Mouse (Mus musculus) stomach, embryonic 14.5 days (tissue): ENCODE measurements around the gene Numa1. TPM values are rescaled to one million over a fixed set of nuclear protein-coding genes. Genes with fewer than 3 reads are reported as not detected.

Experiments used
- ATAC-seq: fragments of 200-750 bp; cut with Nextera tagmentation; 2 replicates; pipeline ENCODE4 v1.8.0; 2017; ENCODE audit warnings: low read depth, moderate TSS enrichment; ENCODE audit not compliant: insufficient number of reproducible peaks, insufficient read depth, low FRiP score
- H3K27ac ChIP-seq: fragments of 300-500 bp; sonication (generic); 2 replicates; pipeline ENCODE4 v1.5.1; 2014; ENCODE audit warnings: mild to moderate bottlenecking, low read length, moderate library complexity, mixed read lengths
- H3K27me3 ChIP-seq: fragments of 300-500 bp; sonication (generic); 2 replicates; pipeline ENCODE4 v1.6.1; 2014; ENCODE audit warnings: low read length, control low read depth, mixed read lengths; ENCODE audit not compliant: control insufficient read depth, insufficient read depth
- H3K36me3 ChIP-seq: fragments of 300-500 bp; sonication (generic); 2 replicates; pipeline ENCODE4 v1.6.1; 2014; ENCODE audit warnings: mild to moderate bottlenecking, control low read depth, low read length, moderate library complexity, mixed read lengths; ENCODE audit not compliant: control insufficient read depth, insufficient read depth
- H3K4me1 ChIP-seq: fragments of 300-500 bp; sonication (generic); 2 replicates; pipeline ENCODE4 v1.6.1; 2014; ENCODE audit warnings: low read length, control low read depth, mixed read lengths; ENCODE audit not compliant: control insufficient read depth, insufficient read depth
- H3K4me2 ChIP-seq: fragments of 300-500 bp; sonication (generic); replicated peaks from 2 replicates; pipeline ENCODE4 v1.6.1; 2014; ENCODE audit warnings: low read depth, low read length, control low read depth
- H3K4me3 ChIP-seq: fragments of 300-500 bp; sonication (generic); 2 replicates; pipeline ENCODE4 v1.5.1; 2014; ENCODE audit warnings: low read depth, low read length, control low read depth
- H3K9ac ChIP-seq: fragments of 300-500 bp; sonication (generic); replicated peaks from 2 replicates; pipeline ENCODE4 v1.6.1; 2014; ENCODE audit warnings: low read depth, mild to moderate bottlenecking, control low read depth, low read length, moderate library complexity, mixed read lengths
- H3K9me3 ChIP-seq: fragments of 300-500 bp; sonication (generic); 2 replicates; pipeline ENCODE4 v1.6.1; 2016; ENCODE audit warnings: low read depth, low read length, control low read depth; ENCODE audit not compliant: control insufficient read depth
- WGBS: fragments of 180-500 bp; shearing (Covaris S2); extraction: QIAGEN DNeasy Blood & Tissue Kit; methylation state at CpG from one replicate; pipeline ENCODE4 v1.1.7; 2014; 5-methylcytosine and 5-hydroxymethylcytosine counted together
- polyA plus RNA-seq: library from polyadenylated mRNA; unstranded; fragments of >200 nt; fragmentation: Nextera tagmentation; extraction: Ambion mirVana; gene quantifications from 2 replicates; pipeline ENCODE4 v1.2.1, GENCODE M21; 2014

Numa1 gene
- polyA plus RNA-seq, 1 experiment from 2014 or later: 99.7 TPM

- Histone ChIP-seq H3K4me2 (peak overlapping the region; percentile 57), H3K27me3 (no peaks in the 10 kb centered on the region), H3K4me3 (peak overlapping the region; percentile 74; the same call in 1 of the 2 replicates), H3K36me3 (no peaks in the 10 kb centered on the region), H3K9ac (no peak overlapping the region), H3K27ac (peak overlapping the region; percentile 100; the same call in 1 of the 2 replicates), H3K9me3 (no peaks in the 10 kb centered on the region), H3K4me1 (peaks cover 25% of the 10 kb centered on the region)
- WGBS: 46% methylated on average over 2 of the region's 2 CpGs
- ATAC-seq: no peak
Measured at GRCm38 (mm10) chr7:101971721-101972120, 37.8 kb downstream of the Numa1 start.

GRCm38 (mm10) chr7:101973730-101974129, 39.8 kb downstream of the Numa1 start:
- Histone ChIP-seq H3K27me3 (no peaks in the 10 kb centered on the region), H3K4me2 (no peak overlapping the region; the same call in 1 of the 2 replicates), H3K27ac (no peak overlapping the region), H3K4me3 (no peak overlapping the region), H3K36me3 (no peaks in the 10 kb centered on the region), H3K9me3 (no peaks in the 10 kb centered on the region), H3K4me1 (peaks cover 23% of the 10 kb centered on the region), H3K9ac (no peak overlapping the region)
- no peak for ATAC-seq
- 53% methylated on average over 3 of the region's 3 CpGs for WGBS

GRCm38 (mm10) chr7:101974505-101974904, 40.6 kb downstream of the Numa1 start:
- Histone ChIP-seq H3K36me3 (no peaks in the 10 kb centered on the region), H3K27me3 (no peaks in the 10 kb centered on the region), H3K9ac (no peak overlapping the region), H3K9me3 (no peaks in the 10 kb centered on the region), H3K4me3 (no peak overlapping the region), H3K4me1 (peaks cover 18% of the 10 kb centered on the region), H3K27ac (peak overlapping the region; percentile 2; the same call in 1 of the 2 replicates), H3K4me2 (no peak overlapping the region)
- no peak for ATAC-seq
- 46% methylated on average over 2 of the region's 2 CpGs for WGBS

- Histone ChIP-seq H3K27ac (no peak overlapping the region), H3K9me3 (no peaks in the 10 kb centered on the region), H3K4me1 (no peaks in the 10 kb centered on the region), H3K9ac (no peak overlapping the region), H3K4me3 (no peak overlapping the region), H3K4me2 (no peak overlapping the region), H3K36me3 (peaks cover 16% of the 10 kb centered on the region; the same call in 1 of the 2 replicates), H3K27me3 (no peaks in the 10 kb centered on the region)
- ATAC-seq: peak; percentile 6; the same call in 1 of the 2 replicates
- 63% methylated on average over 1 of the region's 1 CpGs for WGBS
Measured at GRCm38 (mm10) chr7:101982735-101983134, 48.8 kb downstream of the Numa1 start.

GRCm38 (mm10) chr7:101985081-101985480, 51.2 kb downstream of the Numa1 start:
- no peaks in the 10 kb centered on the region for H3K4me1 ChIP-seq
- H3K9ac ChIP-seq: no peak overlapping the region
- WGBS: 86% methylated on average over 3 of the region's 3 CpGs
- H3K36me3 ChIP-seq: peaks cover 39% of the 10 kb centered on the region
- H3K27ac ChIP-seq: no peak overlapping the region
- no peaks in the 10 kb centered on the region for H3K27me3 ChIP-seq
- no peak overlapping the region for H3K4me2 ChIP-seq
- no peak for ATAC-seq
- no peaks in the 10 kb centered on the region for H3K9me3 ChIP-seq
- H3K4me3 ChIP-seq: no peak overlapping the region

GRCm38 (mm10) chr7:101994241-101994640, 60.3 kb downstream of the Numa1 start:
- Histone ChIP-seq H3K4me1 (no peaks in the 10 kb centered on the region), H3K4me2 (no peak overlapping the region), H3K9ac (no peak overlapping the region), H3K9me3 (no peaks in the 10 kb centered on the region), H3K36me3 (peaks cover 92% of the 10 kb centered on the region), H3K27ac (no peak overlapping the region), H3K4me3 (no peak overlapping the region), H3K27me3 (no peaks in the 10 kb centered on the region)
- no peak for ATAC-seq
- 88% methylated on average over 3 of the region's 3 CpGs for WGBS

- H3K27ac ChIP-seq: no peak overlapping the region
- H3K36me3 ChIP-seq: peaks cover 94% of the 10 kb centered on the region
- no peak overlapping the region for H3K4me3 ChIP-seq
- WGBS: 55% methylated on average over 14 of the region's 14 CpGs
- no peaks in the 10 kb centered on the region for H3K9me3 ChIP-seq
- ATAC-seq: peak; percentile 33; the same call in 1 of the 2 replicates
- H3K27me3 ChIP-seq: no peaks in the 10 kb centered on the region
- H3K4me2 ChIP-seq: no peak overlapping the region
- H3K9ac ChIP-seq: no peak overlapping the region
- no peaks in the 10 kb centered on the region for H3K4me1 ChIP-seq
Measured at GRCm38 (mm10) chr7:101998194-101998927, 64.5 kb downstream of the Numa1 start.

GRCm38 (mm10) chr7:101999461-102000151, 65.7 kb downstream of the Numa1 start:
- Histone ChIP-seq H3K4me1 (no peaks in the 10 kb centered on the region), H3K27me3 (no peaks in the 10 kb centered on the region), H3K9me3 (no peaks in the 10 kb centered on the region), H3K36me3 (peaks cover 87% of the 10 kb centered on the region), H3K9ac (no peak overlapping the region), H3K4me2 (no peak overlapping the region), H3K4me3 (no peak overlapping the region), H3K27ac (no peak overlapping the region)
- no peak for ATAC-seq
- 95% methylated on average over 15 of the region's 15 CpGs for WGBS
